Mouse (Mus musculus): ENCODE measurements at regions not wholly inside any gene's neighbourhood (a gene's known extent, or its start where the extent isn't known, plus 50 kb on each side); places are given as distances from the start of the nearest gene placed in this dataset.

DNA sequence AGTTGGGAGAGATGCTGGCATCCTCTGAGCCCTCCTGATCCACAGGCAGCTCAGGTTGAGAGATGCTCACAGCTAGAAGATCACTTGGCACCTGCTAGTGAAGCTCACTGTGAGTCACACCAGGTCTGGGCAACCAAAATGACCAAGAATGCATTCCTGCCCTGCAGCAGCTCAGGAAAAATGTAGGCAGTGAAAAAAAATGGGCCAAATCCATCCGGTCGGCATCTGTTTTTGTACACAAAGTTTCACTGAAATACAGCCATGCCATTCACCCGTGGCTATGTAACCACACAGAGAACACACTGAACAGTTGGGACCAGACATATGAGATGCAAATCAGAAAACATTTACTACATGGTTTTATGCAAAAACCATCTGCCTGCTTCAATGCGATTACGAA lies 135.1 kb downstream of the Tomm20 start:
- DNase-seq (ENCODE audit: low spot score in 2 of 2) = no peak

DNA sequence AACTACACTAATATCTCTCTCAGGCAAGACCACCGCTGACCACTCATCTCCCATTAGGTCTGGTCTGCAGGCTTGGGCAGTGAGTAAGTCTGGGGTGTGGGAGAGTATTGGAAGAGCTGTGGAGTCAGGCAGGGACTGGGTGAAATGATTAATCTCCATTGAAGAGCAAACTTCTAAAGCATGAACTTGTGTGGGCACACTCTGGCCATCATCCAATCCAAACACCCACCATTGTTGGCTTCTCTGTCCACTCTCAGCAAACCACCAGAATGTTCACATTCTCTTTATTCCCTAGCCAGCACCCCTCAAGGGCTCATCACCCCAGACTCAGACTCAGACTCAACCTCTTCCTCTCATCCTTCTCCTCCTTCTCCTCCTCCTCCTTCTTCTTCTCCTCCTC lies 136.3 kb downstream of the Tomm20 start:
- DNase-seq (ENCODE audit: low spot score in 2 of 2) = no peak

DNA sequence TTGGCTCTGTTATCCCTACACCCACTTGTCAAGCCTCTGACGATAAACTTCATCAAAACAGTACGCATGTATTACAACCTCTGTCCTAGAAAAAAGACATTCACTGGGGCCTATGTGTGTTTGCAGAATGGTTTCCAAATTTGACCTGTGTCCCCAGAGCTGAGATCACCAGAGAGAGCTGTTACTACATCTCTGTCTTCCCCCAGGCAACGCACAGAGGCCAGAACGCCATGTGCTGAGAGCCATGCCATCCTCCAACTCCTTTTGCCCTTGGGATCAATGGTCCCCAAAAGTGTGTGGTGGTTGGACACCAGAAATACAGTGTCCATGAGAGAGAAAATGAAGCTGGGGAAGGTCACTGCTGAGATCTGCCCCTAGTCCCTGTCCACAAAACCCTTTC lies 137.1 kb downstream of the Tomm20 start:
- DNase-seq (ENCODE audit: low spot score in 2 of 2) = no peak

DNA sequence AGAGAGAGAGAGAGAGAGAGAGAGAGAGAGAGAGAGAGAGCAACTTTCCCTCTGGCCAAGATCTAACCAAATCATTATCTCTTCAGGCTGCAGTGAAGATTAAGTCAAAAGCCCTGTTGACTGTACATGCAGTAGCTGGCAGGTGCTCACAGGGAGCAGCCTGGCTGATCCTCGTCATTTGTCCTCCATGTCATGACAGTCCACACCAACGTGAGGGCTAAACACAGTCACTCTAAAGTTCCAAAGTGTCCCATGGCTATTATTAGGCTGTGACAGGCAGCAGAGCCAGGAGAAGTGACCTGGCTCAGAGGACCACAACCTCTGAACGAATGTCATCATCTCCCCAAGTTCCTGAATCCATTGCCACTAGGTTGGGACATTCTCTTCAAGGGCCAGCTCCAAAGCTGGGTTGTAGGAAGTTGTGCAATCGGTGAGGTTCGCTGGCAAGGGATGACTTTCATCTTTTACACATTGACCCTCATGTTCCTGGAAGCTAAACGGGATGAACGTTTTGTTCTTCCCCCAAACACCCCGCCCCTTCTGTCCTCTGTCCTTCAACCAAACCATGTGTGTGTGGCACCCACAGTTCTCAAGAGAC lies 138.4 kb downstream of the Tomm20 start:
- DNase-seq (ENCODE audit: low spot score in 2 of 2) = peak; percentile 13 to 80

DNA sequence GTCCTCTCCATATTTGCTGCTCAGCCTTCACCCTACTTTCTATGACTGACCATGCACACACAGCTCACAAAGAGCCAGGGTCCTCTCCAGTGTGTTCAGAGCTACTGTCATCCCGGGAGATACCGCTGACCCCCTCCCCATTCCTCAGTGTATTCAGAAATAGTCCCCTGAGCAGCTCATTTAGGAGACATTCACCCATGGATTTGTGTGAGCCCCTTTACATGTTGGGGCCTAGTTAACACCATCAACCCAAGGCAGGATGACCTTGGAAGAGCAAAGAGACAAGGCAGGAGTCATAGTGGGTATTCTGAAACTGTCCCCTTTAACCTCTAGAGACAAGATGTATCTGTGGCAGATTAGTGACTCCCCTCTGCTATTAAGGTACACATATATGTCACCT lies 139.1 kb downstream of the Tomm20 start:
- no peak for DNase-seq (ENCODE audit: low spot score in 2 of 2)

DNA sequence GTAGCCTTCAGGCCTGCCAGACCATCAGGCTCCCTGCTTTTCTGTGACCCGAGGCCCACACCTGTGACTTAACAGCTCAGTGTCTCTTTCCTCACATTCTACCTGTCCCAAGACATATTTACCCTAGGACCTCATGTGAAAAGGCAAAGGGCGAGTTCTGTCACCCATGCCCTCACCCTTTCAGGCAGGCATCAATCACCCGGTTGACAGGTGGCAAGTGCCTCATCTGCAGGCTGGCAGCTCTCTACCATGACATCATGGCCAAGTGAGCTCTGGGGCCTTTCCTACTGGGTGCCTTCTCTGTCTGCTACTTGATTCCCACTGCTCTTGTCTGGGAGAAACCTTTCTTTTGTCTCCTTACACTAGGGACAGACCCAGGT lies 139.5 kb downstream of the Tomm20 start:
- DNase-seq (ENCODE audit: low spot score in 2 of 2) = no peak

DNA sequence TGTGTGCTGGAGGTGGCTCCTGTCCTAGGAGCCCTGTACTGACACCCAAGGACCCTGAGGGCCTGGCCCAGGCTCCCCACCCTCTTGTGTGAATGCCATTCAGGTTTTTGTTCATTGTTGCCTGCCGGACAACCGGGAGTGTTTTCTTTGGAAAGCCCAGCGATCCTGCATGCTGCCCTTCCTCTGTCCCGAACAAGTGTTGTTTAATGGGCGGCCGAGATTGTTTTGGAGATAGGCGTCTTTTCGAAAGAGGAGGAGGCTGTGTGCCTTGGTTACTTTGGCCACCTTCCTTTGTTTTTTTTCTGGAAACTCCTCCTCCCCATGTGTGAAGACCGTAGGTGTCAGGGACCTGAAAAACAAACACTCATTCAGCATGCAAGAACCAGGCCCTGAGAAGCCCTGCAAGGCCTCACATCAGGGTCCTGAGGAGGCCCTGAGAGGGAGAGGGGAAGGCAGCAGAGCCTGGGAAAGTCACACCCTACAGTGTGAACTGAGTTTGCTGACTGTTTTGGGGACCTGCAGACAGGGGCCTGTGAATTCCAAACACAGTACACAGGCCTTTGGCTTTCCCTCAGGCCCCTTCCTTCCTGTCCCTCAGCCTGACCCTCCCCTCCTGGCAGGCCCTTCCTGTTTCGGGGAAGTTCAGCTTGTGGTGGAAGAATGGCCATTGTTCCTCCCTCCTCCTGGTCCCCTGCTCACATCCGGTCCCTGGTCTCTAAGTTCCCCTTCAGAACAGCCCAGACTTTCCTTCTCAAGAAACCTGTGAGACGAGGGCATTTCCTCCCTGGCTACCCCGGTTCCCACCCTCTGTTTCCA lies 140.1 kb downstream of the Tomm20 start:
- DNase-seq (ENCODE audit: low spot score in 2 of 2) = peak; percentile 22 to 63

DNA sequence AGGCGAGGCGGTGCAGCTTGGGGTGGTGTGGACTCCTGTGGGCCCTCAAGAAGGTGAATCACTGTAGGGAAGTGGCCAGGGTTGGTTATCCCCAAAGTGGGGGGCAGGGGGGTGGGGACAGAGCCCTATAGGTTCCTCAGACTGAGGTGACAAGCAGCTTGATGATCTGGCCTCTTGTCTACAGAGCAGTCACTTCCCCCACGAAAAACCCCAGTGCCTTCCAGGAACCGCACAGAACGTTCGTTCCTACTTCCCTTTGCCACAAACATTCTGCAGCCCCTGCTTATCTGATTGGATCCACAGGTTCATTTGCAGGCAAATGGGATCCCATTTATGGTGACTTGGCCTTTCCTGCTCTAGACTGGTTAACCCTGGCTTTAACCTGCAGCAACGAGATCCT lies 141.5 kb downstream of the Tomm20 start:
- no peak for DNase-seq (ENCODE audit: low spot score in 2 of 2)

DNA sequence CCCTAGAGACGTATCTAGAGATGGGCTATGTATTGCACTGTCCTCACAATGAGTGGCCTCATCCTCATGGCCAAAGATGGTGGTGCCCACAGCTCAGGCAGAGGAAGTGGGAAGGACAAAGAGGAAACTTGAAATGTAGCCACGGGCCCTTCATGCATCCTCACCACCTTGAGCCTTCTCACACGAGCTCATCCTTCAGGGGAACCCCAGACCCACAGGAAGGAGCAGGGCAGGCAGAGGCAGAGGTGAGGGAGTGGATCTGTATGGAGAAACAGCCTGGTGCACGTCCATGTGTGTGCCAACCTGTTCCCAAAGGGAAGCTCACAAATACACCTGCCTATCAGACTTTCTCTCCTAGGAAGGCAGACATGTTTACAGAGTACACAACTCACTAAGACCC lies 143.0 kb downstream of the Tomm20 start:
- DNase-seq (ENCODE audit: low spot score in 2 of 2) = no peak

DNA sequence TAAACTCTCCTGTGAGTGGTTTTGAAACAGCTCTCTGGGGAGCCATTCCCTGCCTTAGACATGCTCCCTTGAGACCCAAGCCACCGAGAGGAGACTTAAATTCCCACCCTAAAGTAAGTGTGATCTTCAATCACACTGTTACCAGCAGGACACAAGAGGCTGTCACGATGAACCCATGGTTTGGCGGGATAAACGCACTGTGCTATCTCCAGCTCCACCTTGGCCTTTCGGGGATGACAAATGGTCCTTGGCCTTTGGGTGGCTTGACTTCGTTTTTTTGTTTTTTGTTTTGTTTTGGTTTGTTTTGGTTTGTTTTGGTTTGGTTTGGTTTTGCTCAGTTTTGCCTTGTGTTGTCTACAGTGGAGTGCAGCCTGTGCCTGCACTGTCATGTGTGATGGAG lies 144.7 kb downstream of the Tomm20 start:
- DNase-seq (ENCODE audit: low spot score in 2 of 2) = no peak

DNA sequence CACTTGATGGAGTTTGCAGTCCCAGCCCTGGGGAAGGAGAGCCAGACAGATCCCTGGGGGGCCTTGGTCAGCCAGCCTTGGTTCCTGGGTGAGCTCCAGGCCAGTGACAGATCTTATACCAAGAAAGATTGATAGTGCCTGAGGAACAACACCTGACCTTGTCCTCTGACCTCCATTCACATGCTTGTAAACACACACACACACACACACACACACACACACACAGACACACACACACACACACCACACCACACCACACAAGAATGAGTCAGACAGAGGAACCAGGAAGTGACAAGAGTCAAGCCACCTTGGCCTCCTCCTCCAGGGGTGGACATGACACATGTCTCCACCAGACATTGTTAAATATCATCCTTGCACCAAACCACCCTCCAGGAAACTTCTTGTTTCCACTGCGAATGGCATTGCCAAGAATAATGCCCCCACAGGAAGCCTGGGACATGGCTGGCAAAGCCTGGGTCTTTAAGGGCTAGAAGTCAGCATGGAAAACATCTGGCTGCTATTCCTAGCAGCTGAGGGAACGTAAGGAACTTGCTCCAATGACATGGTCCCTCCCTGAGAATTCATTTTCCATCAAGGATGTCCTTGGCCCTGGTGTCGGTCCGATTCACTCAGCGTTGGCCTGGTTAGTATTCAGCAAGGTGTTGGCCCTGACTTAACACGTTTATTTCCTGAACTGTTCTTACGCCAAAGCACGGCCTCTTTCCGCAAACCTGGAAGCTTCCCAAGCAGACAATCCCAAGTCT lies 147.9 kb downstream of the Tomm20 start:
- no peak for DNase-seq (ENCODE audit: low spot score in 2 of 2)

DNA sequence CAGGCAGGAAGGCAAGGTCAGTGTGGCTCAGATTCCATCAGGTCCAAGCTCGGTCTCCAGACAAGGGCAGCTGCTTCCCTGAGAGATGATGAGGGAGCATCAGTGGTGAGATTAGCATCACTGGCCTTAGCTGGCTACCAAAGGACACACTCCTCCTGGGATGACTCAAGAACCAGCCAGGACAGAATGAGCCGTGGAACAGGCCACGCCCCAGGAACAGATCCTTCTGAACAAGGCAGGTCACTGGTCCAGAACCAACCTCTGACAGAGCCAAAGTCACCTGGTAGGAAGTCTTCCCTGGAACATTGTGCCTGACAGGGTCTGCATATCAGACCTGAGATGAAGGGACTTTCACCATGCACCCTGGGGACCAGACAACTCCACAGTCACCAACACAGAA lies 152.0 kb downstream of the Tomm20 start:
- no peak for DNase-seq (ENCODE audit: low spot score in 2 of 2)

DNA sequence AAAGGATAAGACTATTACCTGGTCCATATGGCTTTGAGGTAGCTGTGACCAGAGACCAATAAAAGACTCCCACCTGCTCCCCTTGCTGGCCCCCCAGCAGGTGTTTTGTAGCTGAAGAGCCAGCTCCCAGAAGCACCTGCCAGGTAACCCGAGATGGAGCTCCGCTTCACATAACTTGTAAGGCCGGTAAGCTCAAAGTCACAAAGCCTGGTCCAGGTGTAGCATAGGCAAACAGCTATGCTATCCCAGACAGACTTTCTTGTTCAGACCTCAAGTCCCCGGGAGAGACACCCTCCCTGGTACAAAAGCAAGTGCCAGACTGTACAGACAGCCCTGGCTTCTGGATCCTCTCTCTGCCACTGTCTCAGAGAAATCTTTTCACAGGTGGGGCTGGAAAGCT lies 154.6 kb downstream of the Tomm20 start:
- no peak for DNase-seq (ENCODE audit: low spot score in 2 of 2)

DNA sequence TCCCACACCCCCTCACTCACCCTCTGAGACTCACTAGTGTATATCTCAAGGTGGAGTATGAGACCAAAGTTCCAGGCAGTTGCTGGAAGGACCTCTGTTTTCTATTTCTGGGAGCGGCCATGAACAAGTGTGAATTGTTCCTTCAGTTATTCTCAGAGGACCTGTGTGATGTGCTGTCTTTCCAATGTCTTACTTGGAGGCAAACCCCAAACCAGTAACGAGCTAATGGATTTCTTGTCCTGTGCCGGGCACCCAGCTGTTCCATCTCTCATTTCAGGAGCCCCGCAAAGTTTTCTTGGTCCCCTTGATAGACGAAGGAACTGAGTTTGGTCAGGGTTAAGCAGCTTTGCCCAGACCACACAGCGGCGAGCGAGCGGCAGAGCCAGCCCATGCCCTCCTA lies 155.4 kb downstream of the Tomm20 start:
- no peak for DNase-seq (ENCODE audit: low spot score in 2 of 2)

DNA sequence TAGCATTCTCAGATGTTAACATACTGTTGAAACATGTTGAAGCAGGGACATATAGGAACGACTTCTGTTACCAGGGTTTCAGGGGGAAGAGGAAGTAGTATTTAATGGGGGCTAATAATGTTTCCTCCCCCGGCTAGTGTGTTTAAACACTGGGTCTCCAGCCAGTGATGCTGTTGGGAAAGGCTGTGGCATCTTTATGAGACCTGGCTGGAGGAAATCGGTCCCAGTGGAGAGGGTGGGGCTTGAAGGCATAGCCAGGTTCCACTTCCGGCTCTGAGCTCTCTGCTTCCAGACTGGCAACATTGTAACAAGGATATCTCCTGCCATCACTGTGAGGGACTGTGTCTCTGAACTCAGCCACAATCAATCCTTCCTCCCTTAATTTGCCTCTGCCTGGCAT lies 156.6 kb downstream of the Tomm20 start:
- no peak for DNase-seq (ENCODE audit: low spot score in 2 of 2)

DNA sequence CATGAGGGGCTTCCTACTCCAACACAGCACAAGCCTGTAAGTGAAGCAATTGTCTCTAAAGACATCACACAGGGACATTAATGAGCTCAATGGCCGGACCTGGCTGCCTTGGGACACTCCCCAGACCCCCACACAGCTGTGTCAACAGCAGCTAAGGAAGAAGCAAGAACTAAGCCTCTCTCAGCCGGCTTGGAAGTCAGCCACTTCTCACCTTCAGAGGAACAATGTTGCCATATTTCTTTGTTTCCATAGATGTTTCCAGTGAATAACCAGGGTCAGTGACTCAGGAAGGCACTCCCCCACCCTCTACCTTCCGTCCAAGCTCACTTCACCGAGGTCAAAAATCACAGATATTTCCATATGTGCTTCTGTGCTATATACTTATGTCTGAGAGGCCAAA lies 157.0 kb downstream of the Tomm20 start:
- DNase-seq (ENCODE audit: low spot score in 2 of 2) = no peak

DNA sequence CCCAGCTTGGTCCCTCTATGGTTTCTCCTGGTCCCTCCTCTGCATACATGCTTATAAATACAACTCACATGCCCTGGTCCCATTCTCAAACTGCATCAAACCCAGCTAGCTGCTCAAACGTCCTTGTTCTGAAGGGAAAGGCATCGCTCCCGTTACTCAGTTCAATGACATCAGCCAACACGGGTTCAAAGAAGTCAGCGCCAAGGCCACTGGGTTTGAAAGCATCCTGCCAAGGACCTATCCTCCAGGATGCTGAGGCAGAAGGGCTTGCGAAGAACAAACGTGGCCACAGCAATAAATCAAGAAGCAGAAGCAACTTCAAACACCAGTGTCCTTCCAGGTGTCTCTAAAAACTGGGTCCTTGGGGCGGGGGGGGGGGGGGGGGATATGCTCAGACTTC lies 158.2 kb downstream of the Tomm20 start:
- DNase-seq (ENCODE audit: low spot score in 2 of 2) = no peak

DNA sequence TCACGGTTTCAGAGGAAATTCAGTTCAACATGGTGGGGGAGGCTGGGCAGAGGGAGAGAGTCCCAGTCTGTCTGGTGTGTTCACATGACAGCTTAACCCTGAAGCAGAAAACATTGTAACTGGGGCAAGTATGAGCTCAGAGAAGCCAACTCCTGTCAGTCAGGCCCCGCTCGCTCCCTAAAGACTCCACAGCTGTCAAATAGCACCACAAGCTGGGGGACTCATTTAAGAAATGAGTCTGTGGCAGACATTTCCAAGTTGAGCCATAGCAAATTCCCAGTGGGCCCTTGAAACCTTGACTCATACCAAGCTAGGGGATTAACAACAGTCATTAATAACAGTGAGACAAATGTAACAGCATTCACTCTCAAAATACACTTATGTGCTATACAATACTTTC lies 160.4 kb downstream of the Tomm20 start:
- no peak for DNase-seq (ENCODE audit: low spot score in 2 of 2)

DNA sequence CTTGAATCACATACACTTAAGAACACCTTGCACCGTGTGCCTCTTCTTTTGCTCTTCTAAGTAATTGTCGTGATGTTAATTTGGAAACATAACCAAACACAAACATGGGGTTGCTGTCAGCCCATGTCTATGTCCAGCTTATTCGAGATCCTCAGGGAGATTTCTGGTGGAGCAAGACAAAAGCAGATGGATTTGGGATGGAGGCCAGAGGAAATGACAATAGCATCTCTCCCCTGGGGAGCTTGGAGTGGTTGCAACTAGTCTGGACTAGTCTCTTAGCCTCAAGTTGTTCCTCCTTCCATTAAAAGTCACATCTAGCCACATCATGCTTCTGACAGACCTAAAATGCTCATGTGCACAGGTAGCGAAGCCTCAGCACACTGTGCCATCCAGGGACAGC lies 161.0 kb downstream of the Tomm20 start:
- no peak for DNase-seq (ENCODE audit: low spot score in 2 of 2)

DNA sequence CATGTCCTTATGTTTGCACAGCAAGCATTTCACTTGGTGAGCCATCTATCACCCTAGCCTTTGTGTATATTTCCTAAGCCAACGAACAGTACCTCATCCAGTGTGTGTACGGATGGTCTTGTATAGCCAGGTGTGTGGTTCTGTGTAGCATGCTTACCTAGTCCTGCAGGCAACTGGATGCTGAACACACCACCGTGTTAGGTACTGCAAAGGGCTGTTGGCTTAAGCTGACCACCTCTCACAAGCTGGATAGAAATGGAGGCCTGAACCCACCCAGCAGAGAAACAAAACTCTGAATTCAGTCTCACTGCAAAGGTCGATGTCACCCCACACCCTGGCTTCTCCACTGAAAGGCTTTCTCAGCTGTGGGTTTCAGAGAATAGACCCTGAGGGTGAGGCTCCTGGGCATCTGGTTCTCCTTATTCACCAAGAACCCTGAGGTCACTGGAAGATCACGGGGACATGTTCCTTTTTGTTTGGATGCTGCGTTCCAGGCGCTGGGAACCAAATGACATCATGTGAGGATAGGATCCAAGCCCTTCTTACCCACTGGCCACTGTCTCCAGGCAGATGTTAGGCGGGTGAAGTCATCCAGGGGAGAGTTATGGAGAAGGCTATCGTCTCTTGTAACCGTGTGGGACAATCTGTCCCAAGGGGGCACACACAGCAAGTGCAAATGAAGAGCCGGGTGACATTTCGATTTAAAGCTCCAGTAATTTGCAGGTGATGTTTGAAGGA lies 161.8 kb downstream of the Tomm20 start:
- DNase-seq (ENCODE audit: low spot score in 2 of 2) = peak in 1 of 2 experiments; percentile 19

DNA sequence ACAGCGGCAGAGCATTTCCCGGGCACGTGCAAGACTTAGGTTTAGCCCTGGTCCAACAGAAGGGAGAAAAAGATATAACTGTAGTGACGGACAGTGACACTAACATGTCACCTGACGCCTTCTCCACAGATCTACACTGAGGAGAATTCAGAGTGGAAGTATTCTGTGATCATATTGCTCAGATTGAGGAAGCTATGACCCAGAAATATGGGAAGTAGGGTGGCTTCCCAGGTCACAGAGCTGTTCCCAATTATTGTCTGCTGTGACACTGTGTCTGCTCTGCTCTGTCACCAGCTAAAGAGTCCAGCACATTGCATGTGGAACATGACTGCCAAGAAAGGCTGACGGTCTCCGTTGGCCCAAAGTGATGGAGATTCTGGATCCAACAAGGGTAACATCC lies 167.0 kb downstream of the Tomm20 start:
- DNase-seq (ENCODE audit: low spot score in 2 of 2) = no peak

DNA sequence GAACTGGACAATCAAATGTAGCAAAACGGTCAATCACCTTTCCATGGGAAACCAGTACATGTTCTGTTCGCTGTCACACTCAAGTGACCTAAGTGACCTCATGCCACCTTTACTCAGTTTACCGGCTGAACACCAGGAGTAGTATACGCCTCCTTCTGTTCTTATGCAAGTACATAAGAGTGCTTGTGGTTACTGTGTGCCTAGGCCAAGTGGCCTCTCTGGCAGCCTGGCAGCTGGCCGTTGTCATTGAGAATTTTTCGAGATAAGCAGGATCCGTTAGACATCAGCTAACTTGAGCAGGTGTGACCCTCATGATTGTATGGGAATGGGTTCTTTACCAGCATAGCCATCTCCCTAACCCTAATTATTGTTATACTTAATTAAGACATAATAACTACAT lies 167.5 kb downstream of the Tomm20 start:
- no peak for DNase-seq (ENCODE audit: low spot score in 2 of 2)
